Mouse (Mus musculus) erythroblast, embryonic 14.5 days (primary cell): Measurements from ENCODE around the gene Kcnn1. TPM values are rescaled to one million over a fixed set of nuclear protein-coding genes. Genes with fewer than 3 reads are reported as not detected.

Experiments used
- H3K27me3 ChIP-seq: 2 replicates; pipeline ENCODE4 v1.6.1; 2012; ENCODE audit warnings: inconsistent platforms; ENCODE audit not compliant: control insufficient read depth
- H3K36me3 ChIP-seq: 2 replicates; pipeline ENCODE4 v1.6.1; 2012; ENCODE audit warnings: mild to moderate bottlenecking, inconsistent platforms; ENCODE audit not compliant: control insufficient read depth
- H3K4me1 ChIP-seq: 2 replicates; pipeline ENCODE4 v1.6.1; 2012; ENCODE audit warnings: inconsistent platforms; ENCODE audit not compliant: control insufficient read depth
- H3K4me3 ChIP-seq: replicated peaks from 2 replicates; pipeline ENCODE3; 2012; ENCODE audit warnings: moderate library complexity, mild to moderate bottlenecking, inconsistent platforms
- H3K9me3 ChIP-seq: 2 replicates; pipeline ENCODE4 v1.6.1; 2012; ENCODE audit warnings: low read length, inconsistent platforms, mixed read lengths; ENCODE audit not compliant: control insufficient read depth
- GATA1 ChIP-seq: IDR thresholded peaks from 2 replicates; pipeline ENCODE4 v1.6.1; 2012; ENCODE audit warnings: low read length, inconsistent platforms, mixed read lengths
- TAL1 ChIP-seq: IDR thresholded peaks from 3 replicates; pipeline ENCODE4 v1.6.1; 2012; ENCODE audit warnings: low read length, inconsistent platforms, mixed read lengths
- polyA plus RNA-seq: library from polyadenylated mRNA; stranded (reverse); fragments of >175 nt; gene quantifications from 2 replicates; pipeline ENCODE4 v1.2.3, GENCODE M21; 2012

The Kcnn1 gene
- polyA plus RNA-seq, 1 experiment: 0.21 TPM

DNA sequence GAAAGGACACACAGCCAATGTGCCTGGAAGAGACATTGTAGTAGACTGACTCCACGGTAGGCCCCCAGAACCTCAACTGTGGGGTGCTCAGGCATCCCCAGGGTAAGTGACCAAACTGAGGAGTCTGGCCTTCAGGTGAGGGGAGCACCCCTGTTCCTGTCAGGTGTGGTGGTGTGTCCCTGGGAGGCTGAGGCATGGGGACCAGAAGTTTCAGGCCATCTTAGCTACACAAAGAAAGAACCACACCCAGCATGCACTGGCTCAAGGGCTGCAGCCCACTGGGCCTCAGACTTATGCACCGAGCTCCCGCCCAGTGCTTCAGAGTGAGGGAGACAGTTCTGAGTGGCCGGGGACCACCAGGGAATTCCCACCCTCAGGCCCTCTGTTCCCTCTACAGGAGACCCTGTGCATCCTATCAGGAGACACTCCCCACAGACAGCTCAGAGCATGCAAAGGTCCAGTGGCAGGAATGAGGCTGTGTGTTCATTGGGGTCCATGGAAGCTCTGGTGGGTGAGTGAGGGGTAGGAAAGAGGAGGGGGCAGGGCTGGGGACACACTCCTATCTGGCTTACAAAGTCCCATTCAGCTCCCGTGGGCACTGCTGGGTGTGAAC, 8.2 kb upstream of the Kcnn1 start:
- Histone ChIP-seq H3K36me3 (peaks cover 31% of the 10 kb centered on the region), H3K27me3 (no peaks in the 10 kb centered on the region), H3K9me3 (no peaks in the 10 kb centered on the region), H3K4me3 (peak overlapping the region; percentile 47), H3K4me1 (peaks cover 73% of the 10 kb centered on the region)
- TF ChIP-seq GATA1 (no peak), TAL1 (no peak)

DNA sequence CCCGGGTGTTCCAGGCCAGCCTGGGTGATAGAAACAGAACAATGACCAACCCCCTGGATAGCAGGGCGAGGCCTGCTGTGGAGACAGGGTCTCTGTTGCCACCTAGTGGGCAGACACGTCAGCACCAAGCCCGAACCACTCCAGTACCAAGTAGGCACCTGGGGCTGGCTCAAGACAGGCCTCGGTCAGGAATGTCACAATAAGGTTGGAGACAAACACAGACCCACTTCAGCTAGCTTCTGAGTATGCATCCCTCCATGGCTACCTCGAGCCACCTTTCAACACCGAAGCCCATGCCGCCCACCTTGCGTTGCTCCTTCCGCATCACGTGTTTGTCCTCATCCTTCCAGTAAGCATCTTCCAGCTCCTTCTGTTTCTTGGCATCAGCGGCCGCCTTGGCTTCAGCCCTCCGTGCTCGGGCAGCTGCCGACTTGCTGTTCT, 6.6 kb upstream of the Kcnn1 start:
- peaks cover 31% of the 10 kb centered on the region for H3K36me3 ChIP-seq
- H3K9me3 ChIP-seq: peaks cover 4% of the 10 kb centered on the region; the same call in 1 of the 2 replicates
- no peak overlapping the region for H3K4me3 ChIP-seq
- peaks cover 83% of the 10 kb centered on the region for H3K4me1 ChIP-seq
- peaks cover 11% of the 10 kb centered on the region for H3K27me3 ChIP-seq
- no peak for TF ChIP-seq GATA1
- no peak for TF ChIP-seq TAL1

DNA sequence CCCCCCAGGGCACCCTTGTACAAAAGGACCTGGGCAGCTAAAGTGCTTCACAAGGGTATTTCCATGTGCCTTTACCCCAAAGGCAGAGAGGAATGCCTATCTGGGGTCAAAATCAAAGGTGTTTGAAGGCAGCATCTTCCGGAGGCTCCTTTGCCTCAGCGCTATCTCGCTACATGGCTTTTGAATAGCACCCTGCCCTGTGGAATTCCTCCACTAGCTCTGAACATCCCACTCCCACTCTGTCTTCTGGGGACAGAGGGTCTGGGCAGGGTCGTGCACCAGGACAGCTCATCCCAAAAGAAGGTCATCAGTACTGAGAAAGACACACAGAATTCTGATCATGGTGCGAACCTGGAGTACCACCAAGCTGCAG, 6.1 kb upstream of the Kcnn1 start:
- TF ChIP-seq GATA1 (no peak), TAL1 (no peak)
- peaks cover 83% of the 10 kb centered on the region for H3K4me1 ChIP-seq

DNA sequence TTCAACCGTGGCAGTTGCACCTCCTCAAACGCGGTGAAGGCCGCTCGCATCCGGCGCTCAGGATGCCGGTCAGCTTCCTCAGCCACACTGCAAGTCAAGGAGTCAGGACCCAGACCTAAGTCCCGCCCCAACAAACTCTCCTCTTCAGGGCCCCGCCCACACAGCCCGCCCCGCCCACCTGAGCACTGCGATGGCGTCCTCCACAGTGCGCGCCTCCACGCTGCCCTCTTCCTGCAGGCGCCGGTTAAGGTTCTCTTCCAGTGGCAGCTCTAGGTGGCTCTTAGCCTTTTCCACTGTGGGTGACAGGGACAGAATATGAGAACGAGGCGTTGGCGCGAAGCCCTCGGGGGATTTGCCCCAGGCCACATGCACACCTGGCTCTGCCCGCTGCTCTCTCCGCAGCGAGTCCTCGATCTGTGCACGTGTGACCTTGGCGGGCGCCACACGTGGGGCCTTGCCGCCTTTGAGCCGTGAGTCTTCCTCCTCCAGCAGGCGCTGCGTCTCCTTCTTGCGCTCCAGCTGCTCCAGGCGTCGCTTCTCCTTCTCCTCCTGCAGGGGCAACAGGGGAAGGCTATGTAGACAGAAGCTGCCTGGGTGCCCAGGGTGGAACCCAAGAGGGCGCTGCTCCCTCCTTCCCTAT, 5.6 kb upstream of the Kcnn1 start:
- Histone ChIP-seq H3K27me3 (peaks cover 21% of the 10 kb centered on the region), H3K36me3 (peaks cover 31% of the 10 kb centered on the region), H3K4me1 (peaks cover 83% of the 10 kb centered on the region), H3K9me3 (peaks cover 7% of the 10 kb centered on the region; the same call in 1 of the 2 replicates), H3K4me3 (peak overlapping the region; percentile 56)
- no peak for TF ChIP-seq TAL1
- no peak for TF ChIP-seq GATA1

More for the DNA sequence above, 6.1 kb upstream of the Kcnn1 start:
- Histone ChIP-seq H3K4me3 (peak overlapping the region; percentile 56), H3K9me3 (peaks cover 5% of the 10 kb centered on the region; the same call in 1 of the 2 replicates), H3K36me3 (peaks cover 31% of the 10 kb centered on the region), H3K27me3 (peaks cover 16% of the 10 kb centered on the region)

DNA sequence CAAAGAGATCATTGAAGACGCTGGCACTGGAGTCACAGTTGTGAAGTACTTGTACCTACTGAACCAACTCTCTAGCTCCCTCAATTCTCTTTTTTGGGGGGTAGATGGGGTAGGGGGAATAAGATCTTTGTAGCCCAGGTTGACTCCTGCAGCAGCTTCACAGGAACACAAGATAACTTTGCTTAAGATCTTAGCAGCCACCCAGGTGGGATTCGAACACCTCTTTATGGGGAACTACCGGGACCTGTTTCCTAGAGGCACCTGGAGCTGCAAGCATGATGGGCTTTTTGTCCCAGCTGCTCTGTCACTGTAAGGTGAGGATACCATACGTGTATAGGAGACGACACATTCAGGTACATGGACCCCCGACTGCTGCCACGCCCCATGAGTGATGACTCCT, 3.5 kb upstream of the Kcnn1 start:
- peaks cover 19% of the 10 kb centered on the region for H3K9me3 ChIP-seq
- peak overlapping the region; percentile 85 for H3K4me3 ChIP-seq

DNA sequence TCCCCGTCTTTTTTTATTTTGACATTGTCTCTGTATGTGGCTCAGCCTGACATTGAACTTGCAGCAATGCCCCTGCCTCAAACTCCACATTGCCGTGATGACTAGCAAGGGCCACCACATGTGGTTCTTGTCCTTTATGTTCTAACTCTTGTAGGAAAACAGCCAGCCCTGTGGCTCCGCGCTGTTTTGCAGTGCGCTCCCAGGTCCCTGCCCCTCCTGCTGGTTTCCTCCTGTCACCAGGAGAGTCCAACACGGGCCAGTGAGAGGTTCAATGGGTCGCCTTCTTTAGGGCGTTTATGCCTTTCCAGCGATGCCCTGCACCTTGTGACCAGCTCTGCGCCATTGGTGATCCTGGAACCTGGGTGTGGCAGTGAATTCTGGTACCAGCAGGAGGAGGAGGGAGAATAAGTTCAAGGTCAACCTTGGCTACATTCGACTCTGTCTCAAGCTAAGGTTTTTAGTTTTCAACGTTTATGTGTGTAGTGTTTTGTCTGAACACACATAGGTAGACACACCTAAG, 3.0 kb upstream of the Kcnn1 start:
- Histone ChIP-seq H3K9me3 (peaks cover 19% of the 10 kb centered on the region), H3K27me3 (peaks cover 47% of the 10 kb centered on the region), H3K36me3 (peaks cover 25% of the 10 kb centered on the region), H3K4me3 (peak overlapping the region; percentile 85), H3K4me1 (peaks cover 73% of the 10 kb centered on the region)
- TF ChIP-seq TAL1 (no peak), GATA1 (no peak)

More for the DNA sequence above, 3.5 kb upstream of the Kcnn1 start:
- TF ChIP-seq TAL1: no peak
- TF ChIP-seq GATA1: no peak
- H3K27me3 ChIP-seq: peaks cover 42% of the 10 kb centered on the region
- H3K4me1 ChIP-seq: peaks cover 78% of the 10 kb centered on the region
- H3K36me3 ChIP-seq: peaks cover 29% of the 10 kb centered on the region

DNA sequence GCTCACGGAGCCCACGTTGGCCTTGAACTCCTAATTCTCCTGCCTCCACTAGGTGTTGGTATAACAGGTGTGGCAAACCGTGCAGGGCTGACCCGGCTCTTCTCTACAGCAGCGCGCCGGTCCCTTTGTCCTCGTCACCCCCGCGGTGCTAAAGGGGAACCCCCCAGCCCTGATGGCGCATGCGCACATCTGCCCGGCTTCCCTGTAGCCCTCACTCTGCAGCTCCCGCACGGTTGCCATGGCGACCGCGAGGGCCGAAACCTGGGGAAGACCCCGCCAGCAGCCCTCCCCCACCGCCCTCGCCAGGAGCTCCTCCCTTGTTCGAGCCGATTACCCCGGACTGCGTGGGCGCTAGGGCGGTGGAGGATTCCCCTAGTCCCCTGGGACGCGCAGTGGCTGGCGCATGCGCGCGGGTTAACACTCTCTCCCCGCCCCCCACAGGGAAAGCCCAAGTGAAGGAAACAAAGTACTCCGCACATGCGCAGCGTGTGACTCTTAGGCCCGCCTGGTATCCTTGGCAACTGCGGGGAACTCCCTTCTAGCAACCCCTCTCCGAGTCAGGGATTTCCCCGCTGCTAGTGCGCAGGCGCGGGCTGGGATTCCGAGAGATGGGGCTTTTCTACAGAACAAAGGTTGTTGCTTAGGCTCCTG, 2.4 kb upstream of the Kcnn1 start:
- H3K4me3 ChIP-seq: peak overlapping the region; percentile 85
- H3K9me3 ChIP-seq: peaks cover 19% of the 10 kb centered on the region
- peaks cover 21% of the 10 kb centered on the region for H3K36me3 ChIP-seq
- peaks cover 50% of the 10 kb centered on the region for H3K27me3 ChIP-seq
- H3K4me1 ChIP-seq: peaks cover 70% of the 10 kb centered on the region
- TF ChIP-seq GATA1 (no peak), TAL1 (no peak)

DNA sequence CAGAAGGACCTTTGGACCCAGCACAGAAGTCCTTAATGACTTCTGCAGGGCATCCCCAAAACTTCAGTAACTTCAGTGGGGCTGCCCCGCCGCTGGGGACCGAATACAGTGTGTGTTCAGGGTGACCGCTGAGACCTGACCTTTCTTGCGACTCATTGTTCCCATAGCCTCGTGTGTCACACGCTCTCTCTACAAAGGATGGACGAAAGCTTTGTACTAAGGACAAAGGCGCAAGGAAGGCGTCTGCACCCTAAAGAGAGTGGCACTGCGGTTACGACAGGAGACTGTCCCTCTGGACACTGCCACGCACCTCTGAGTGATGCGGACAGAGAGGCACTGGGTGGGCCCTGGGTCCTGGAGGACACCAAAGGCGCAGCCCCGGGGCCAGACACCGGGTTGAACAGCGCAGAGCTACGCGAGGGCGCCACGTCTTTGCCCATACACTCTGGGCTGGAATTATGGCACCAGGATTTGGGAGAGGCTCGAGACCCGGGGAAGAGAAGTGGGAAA, 1.7 kb upstream of the Kcnn1 start:
- peaks cover 68% of the 10 kb centered on the region for H3K4me1 ChIP-seq
- peak overlapping the region; percentile 85 for H3K4me3 ChIP-seq
- peaks cover 21% of the 10 kb centered on the region for H3K36me3 ChIP-seq
- H3K9me3 ChIP-seq: peaks cover 19% of the 10 kb centered on the region
- TF ChIP-seq TAL1 (no peak), GATA1 (no peak)
- H3K27me3 ChIP-seq: peaks cover 55% of the 10 kb centered on the region
